Mouse (Mus musculus) neural tube, embryonic 13.5 days (tissue): ENCODE data around the gene Plscr5. TPM values are rescaled to one million over a fixed set of nuclear protein-coding genes. Genes with fewer than 3 reads are reported as not detected.

Experiments
- ATAC-seq: fragments of 200-750 bp; cut with Nextera tagmentation; 2 replicates; pipeline ENCODE4 v1.8.0; 2017; ENCODE audit warnings: low read depth, mild to moderate bottlenecking, moderate TSS enrichment, moderate library complexity
- H3K27ac ChIP-seq: fragments of 300-500 bp; sonication (generic); replicated peaks from 2 replicates; pipeline ENCODE4 v1.5.1; 2015; ENCODE audit warnings: moderate library complexity, mild to moderate bottlenecking, inconsistent platforms
- H3K27me3 ChIP-seq: fragments of 300-500 bp; sonication (generic); 2 replicates; pipeline ENCODE4 v1.6.1; 2015; ENCODE audit warnings: mild to moderate bottlenecking, inconsistent platforms
- H3K36me3 ChIP-seq: fragments of 300-500 bp; sonication (generic); 2 replicates; pipeline ENCODE4 v1.6.1; 2015; ENCODE audit warnings: mild to moderate bottlenecking, inconsistent platforms
- H3K4me1 ChIP-seq: fragments of 300-500 bp; sonication (generic); replicated peaks from 2 replicates; pipeline ENCODE4 v1.6.1; 2015; ENCODE audit warnings: inconsistent platforms
- H3K4me2 ChIP-seq: fragments of 300-500 bp; sonication (generic); 2 replicates; pipeline ENCODE4 v1.6.1; 2015; ENCODE audit warnings: inconsistent platforms, mild to moderate bottlenecking, moderate library complexity
- H3K4me3 ChIP-seq: fragments of 300-500 bp; sonication (generic); 2 replicates; pipeline ENCODE4 v1.5.1; 2015; ENCODE audit warnings: mild to moderate bottlenecking, inconsistent platforms
- H3K9ac ChIP-seq: fragments of 300-500 bp; sonication (generic); 2 replicates; pipeline ENCODE4 v1.6.1; 2015; ENCODE audit warnings: moderate library complexity, mild to moderate bottlenecking, inconsistent platforms
- H3K9me3 ChIP-seq: fragments of 300-500 bp; sonication (generic); 2 replicates; pipeline ENCODE4 v1.6.1; 2016; ENCODE audit warnings: inconsistent platforms
- WGBS: fragments of 180-500 bp; shearing (Covaris S2); methylation state at CpG from one replicate; pipeline ENCODE4 v1.1.7; 2015; 5-methylcytosine and 5-hydroxymethylcytosine counted together
- polyA plus RNA-seq: library from polyadenylated mRNA; unstranded; fragments of >200 nt; fragmentation: Nextera tagmentation; extraction: Ambion mirVana; gene quantifications from 2 replicates; pipeline ENCODE4 v1.2.1, GENCODE M21; 2015

Plscr5 gene
- polyA plus RNA-seq, 1 experiment from 2014 or later = 1.2 TPM

- WGBS = 73% methylated on average over 3 of the region's 3 CpGs
- Histone ChIP-seq H3K27ac (no peak overlapping the region), H3K36me3 (no peaks in the 10 kb centered on the region), H3K4me3 (no peak overlapping the region), H3K9me3 (no peaks in the 10 kb centered on the region), H3K9ac (no peak overlapping the region), H3K4me1 (no peaks in the 10 kb centered on the region), H3K27me3 (no peaks in the 10 kb centered on the region), H3K4me2 (no peak overlapping the region)
- no peak for ATAC-seq
Measured at GRCm38 (mm10) chr9:92209850-92210249, 17.1 kb downstream of the Plscr5 start.

GRCm38 (mm10) chr9:92210386-92210967 is 17.7 kb downstream of the Plscr5 start:
- Histone ChIP-seq H3K4me2 (no peak overlapping the region), H3K27me3 (no peaks in the 10 kb centered on the region), H3K9ac (no peak overlapping the region), H3K4me1 (no peaks in the 10 kb centered on the region), H3K4me3 (no peak overlapping the region), H3K36me3 (no peaks in the 10 kb centered on the region), H3K9me3 (no peaks in the 10 kb centered on the region), H3K27ac (no peak overlapping the region)
- WGBS = 84% methylated on average over 7 of the region's 7 CpGs
- no peak for ATAC-seq

GRCm38 (mm10) chr9:92211048-92211447 is 18.3 kb downstream of the Plscr5 start:
- Histone ChIP-seq H3K4me3 (no peak overlapping the region), H3K27me3 (no peaks in the 10 kb centered on the region), H3K4me2 (no peak overlapping the region), H3K9ac (no peak overlapping the region), H3K9me3 (no peaks in the 10 kb centered on the region), H3K36me3 (no peaks in the 10 kb centered on the region), H3K4me1 (no peaks in the 10 kb centered on the region), H3K27ac (no peak overlapping the region)
- WGBS = 76% methylated on average over 3 of the region's 3 CpGs
- ATAC-seq = no peak

GRCm38 (mm10) chr9:92217484-92217883 is 24.7 kb downstream of the Plscr5 start:
- H3K27me3 ChIP-seq = no peaks in the 10 kb centered on the region
- ATAC-seq = no peak
- no peak overlapping the region for H3K9ac ChIP-seq
- no peaks in the 10 kb centered on the region for H3K4me1 ChIP-seq
- no peak overlapping the region for H3K4me3 ChIP-seq
- H3K9me3 ChIP-seq = no peaks in the 10 kb centered on the region
- H3K27ac ChIP-seq = no peak overlapping the region
- WGBS = 74% methylated on average over 4 of the region's 4 CpGs
- H3K4me2 ChIP-seq = no peak overlapping the region
- H3K36me3 ChIP-seq = no peaks in the 10 kb centered on the region

GRCm38 (mm10) chr9:92217896-92218295 is 25.2 kb downstream of the Plscr5 start:
- Histone ChIP-seq H3K4me1 (no peaks in the 10 kb centered on the region), H3K27ac (no peak overlapping the region), H3K36me3 (no peaks in the 10 kb centered on the region), H3K9ac (no peak overlapping the region), H3K27me3 (no peaks in the 10 kb centered on the region), H3K4me2 (no peak overlapping the region), H3K9me3 (no peaks in the 10 kb centered on the region), H3K4me3 (no peak overlapping the region)
- no peak for ATAC-seq
- 91% methylated on average over 2 of the region's 2 CpGs for WGBS

- H3K9me3 ChIP-seq = no peaks in the 10 kb centered on the region
- no peak overlapping the region for H3K27ac ChIP-seq
- H3K4me3 ChIP-seq = no peak overlapping the region
- no peaks in the 10 kb centered on the region for H3K27me3 ChIP-seq
- H3K4me1 ChIP-seq = no peaks in the 10 kb centered on the region
- H3K4me2 ChIP-seq = no peak overlapping the region
- 82% methylated on average over 3 of the region's 3 CpGs for WGBS
- no peak for ATAC-seq
- no peaks in the 10 kb centered on the region for H3K36me3 ChIP-seq
- no peak overlapping the region for H3K9ac ChIP-seq
Measured at GRCm38 (mm10) chr9:92220151-92220550, 27.4 kb downstream of the Plscr5 start.

GRCm38 (mm10) chr9:92221480-92221879 is 28.7 kb downstream of the Plscr5 start:
- Histone ChIP-seq H3K27ac (no peak overlapping the region), H3K9ac (no peak overlapping the region)
- no peak for ATAC-seq

GRCm38 (mm10) chr9:92224598-92225231 is 32.0 kb downstream of the Plscr5 start:
- no peak overlapping the region for H3K9ac ChIP-seq
- no peak for ATAC-seq
- no peak overlapping the region for H3K4me3 ChIP-seq
- H3K27me3 ChIP-seq = no peaks in the 10 kb centered on the region
- WGBS = 94% methylated on average over 1 of the region's 1 CpGs
- H3K4me1 ChIP-seq = no peaks in the 10 kb centered on the region
- H3K36me3 ChIP-seq = no peaks in the 10 kb centered on the region
- no peak overlapping the region for H3K27ac ChIP-seq
- H3K4me2 ChIP-seq = no peak overlapping the region
- H3K9me3 ChIP-seq = no peaks in the 10 kb centered on the region

More at GRCm38 (mm10) chr9:92221480-92221879, 28.7 kb downstream of the Plscr5 start:
- H3K36me3 ChIP-seq = no peaks in the 10 kb centered on the region
- H3K4me1 ChIP-seq = no peaks in the 10 kb centered on the region
- no peaks in the 10 kb centered on the region for H3K27me3 ChIP-seq
- no peak overlapping the region for H3K4me3 ChIP-seq
- no peak overlapping the region for H3K4me2 ChIP-seq
- no peaks in the 10 kb centered on the region for H3K9me3 ChIP-seq

GRCm38 (mm10) chr9:92226127-92226655 is 33.5 kb downstream of the Plscr5 start:
- 79% methylated on average over 3 of the region's 3 CpGs for WGBS
- Histone ChIP-seq H3K27ac (no peak overlapping the region), H3K27me3 (no peaks in the 10 kb centered on the region), H3K4me1 (no peaks in the 10 kb centered on the region), H3K36me3 (no peaks in the 10 kb centered on the region), H3K9me3 (no peaks in the 10 kb centered on the region), H3K4me2 (no peak overlapping the region), H3K4me3 (no peak overlapping the region), H3K9ac (no peak overlapping the region)
- ATAC-seq = no peak

- H3K4me1 ChIP-seq = no peaks in the 10 kb centered on the region
- no peak for ATAC-seq
- no peak overlapping the region for H3K27ac ChIP-seq
- no peak overlapping the region for H3K4me2 ChIP-seq
- no peak overlapping the region for H3K9ac ChIP-seq
- H3K4me3 ChIP-seq = no peak overlapping the region
- H3K9me3 ChIP-seq = no peaks in the 10 kb centered on the region
- no peaks in the 10 kb centered on the region for H3K36me3 ChIP-seq
- no peaks in the 10 kb centered on the region for H3K27me3 ChIP-seq
- WGBS = 90% methylated on average over 3 of the region's 3 CpGs
Measured at GRCm38 (mm10) chr9:92226795-92227194, 34.1 kb downstream of the Plscr5 start.

GRCm38 (mm10) chr9:92228867-92229832 is 36.4 kb downstream of the Plscr5 start:
- Histone ChIP-seq H3K9me3 (no peaks in the 10 kb centered on the region), H3K4me2 (no peak overlapping the region), H3K36me3 (no peaks in the 10 kb centered on the region), H3K4me3 (no peak overlapping the region), H3K9ac (no peak overlapping the region), H3K27ac (no peak overlapping the region), H3K27me3 (no peaks in the 10 kb centered on the region), H3K4me1 (no peaks in the 10 kb centered on the region)
- no peak for ATAC-seq
- 88% methylated on average over 16 of the region's 16 CpGs for WGBS

GRCm38 (mm10) chr9:92229833-92230205 is 37.1 kb downstream of the Plscr5 start:
- Histone ChIP-seq H3K9ac (no peak overlapping the region), H3K9me3 (no peaks in the 10 kb centered on the region), H3K27ac (no peak overlapping the region), H3K36me3 (no peaks in the 10 kb centered on the region), H3K4me1 (no peaks in the 10 kb centered on the region), H3K27me3 (no peaks in the 10 kb centered on the region), H3K4me3 (no peak overlapping the region), H3K4me2 (no peak overlapping the region)
- WGBS = 85% methylated on average over 2 of the region's 2 CpGs
- no peak for ATAC-seq
